Mouse (Mus musculus): Measurements from ENCODE around the gene Abi2. TPM values are rescaled to one million over a fixed set of nuclear protein-coding genes. Genes with fewer than 3 reads are reported as not detected.
"Not testable (repeated sequence)": the region's sequence is repeated elsewhere in the genome, so short reads cannot be mapped to it uniquely, and the experiment has no call there.

The Abi2 gene
- polyA plus RNA-seq, 1 experiment from 2014 or later: 66.7 TPM

DNA sequence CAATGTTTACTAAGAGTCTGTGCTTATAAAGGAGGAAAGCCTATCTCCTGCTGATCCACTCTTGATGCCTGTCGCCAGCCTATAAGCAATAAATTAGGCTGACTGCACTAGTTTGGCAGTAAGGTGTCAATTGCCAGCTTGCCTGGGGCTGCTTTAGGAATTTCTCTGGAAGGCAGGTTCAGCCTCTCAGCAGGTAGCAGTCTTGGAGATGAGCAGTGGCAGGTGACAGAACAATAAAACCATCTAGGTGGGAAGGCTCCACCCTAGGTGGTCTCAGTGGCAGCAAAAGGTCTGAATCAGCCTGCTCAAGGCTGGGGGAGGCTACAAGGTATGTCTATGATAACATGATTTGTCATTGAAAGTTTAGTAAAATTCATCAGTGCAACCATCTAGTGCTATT lies 23.1 kb downstream of the Abi2 start:
- ATAC-seq (ENCODE audit: low FRiP score, low read depth): no peak
- 10% methylated on average over 1 of the region's 1 CpGs for WGBS
- Histone ChIP-seq H3K4me2 (replicated peaks) (no peak overlapping the region), H3K9me3 (no peaks in the 10 kb centered on the region), H3K4me1 (peaks cover 5% of the 10 kb centered on the region; the same call in 1 of the 2 replicates), H3K27ac (no peak overlapping the region), H3K36me3 (peaks cover 2% of the 10 kb centered on the region; the same call in 1 of the 2 replicates), H3K4me3 (no peak overlapping the region), H3K27me3 (replicated peaks) (no peaks in the 10 kb centered on the region), H3K9ac (no peak overlapping the region)

DNA sequence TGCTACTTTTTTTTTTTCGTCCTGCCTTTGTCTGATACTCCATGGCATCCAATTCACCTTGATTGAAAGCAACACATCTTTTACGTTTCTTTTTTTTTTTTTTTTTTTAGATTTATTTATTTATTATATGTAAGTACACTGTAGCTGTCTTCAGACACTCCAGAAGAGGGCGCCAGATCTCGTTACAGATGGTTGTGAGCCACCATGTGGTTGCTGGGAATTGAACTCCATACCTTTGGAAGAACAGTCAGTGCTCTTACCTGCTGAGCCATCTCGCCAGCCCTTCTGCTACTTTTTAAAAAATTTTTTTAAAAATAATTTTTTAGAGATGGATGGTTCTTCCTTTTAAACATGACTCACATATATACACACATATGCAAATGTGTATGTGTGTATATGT lies 32.0 kb downstream of the Abi2 start:
- H3K36me3 ChIP-seq: peaks cover 13% of the 10 kb centered on the region; the same call in 1 of the 2 replicates
- not testable (repeated sequence) for H3K4me2 ChIP-seq (replicated peaks); H3K9me3 ChIP-seq; H3K4me3 ChIP-seq; H3K9ac ChIP-seq; H3K27me3 ChIP-seq (replicated peaks); H3K27ac ChIP-seq; ATAC-seq (ENCODE audit: low FRiP score, low read depth); H3K4me1 ChIP-seq
- 73% methylated on average over 5 of the region's 5 CpGs for WGBS

DNA sequence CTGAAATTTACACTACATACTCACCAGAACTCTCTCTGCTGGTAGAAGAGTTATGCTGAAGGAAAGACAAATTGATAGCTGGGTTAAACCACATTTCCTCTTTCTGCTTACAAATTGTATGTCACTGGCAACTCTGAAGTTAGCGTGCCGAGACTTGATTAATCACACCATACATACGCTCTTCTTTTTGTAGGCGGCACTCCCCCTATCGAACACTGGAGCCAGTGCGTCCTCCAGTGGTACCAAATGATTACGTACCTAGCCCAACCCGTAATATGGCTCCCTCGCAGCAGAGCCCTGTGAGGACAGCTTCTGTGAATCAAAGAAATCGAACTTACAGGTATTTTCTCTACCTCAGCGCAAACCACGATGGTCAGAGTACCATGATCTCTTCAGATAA lies 37.6 kb downstream of the Abi2 start:
- no peak overlapping the region for H3K9ac ChIP-seq
- 88% methylated on average over 12 of the region's 12 CpGs for WGBS
- H3K27me3 ChIP-seq (replicated peaks): no peaks in the 10 kb centered on the region
- H3K9me3 ChIP-seq: no peaks in the 10 kb centered on the region
- no peak for ATAC-seq (ENCODE audit: low FRiP score, low read depth)
- no peak overlapping the region for H3K4me2 ChIP-seq (replicated peaks)
- peaks cover 22% of the 10 kb centered on the region for H3K36me3 ChIP-seq
- no peak overlapping the region for H3K4me3 ChIP-seq
- H3K27ac ChIP-seq: no peak overlapping the region
- H3K4me1 ChIP-seq: no peaks in the 10 kb centered on the region

DNA sequence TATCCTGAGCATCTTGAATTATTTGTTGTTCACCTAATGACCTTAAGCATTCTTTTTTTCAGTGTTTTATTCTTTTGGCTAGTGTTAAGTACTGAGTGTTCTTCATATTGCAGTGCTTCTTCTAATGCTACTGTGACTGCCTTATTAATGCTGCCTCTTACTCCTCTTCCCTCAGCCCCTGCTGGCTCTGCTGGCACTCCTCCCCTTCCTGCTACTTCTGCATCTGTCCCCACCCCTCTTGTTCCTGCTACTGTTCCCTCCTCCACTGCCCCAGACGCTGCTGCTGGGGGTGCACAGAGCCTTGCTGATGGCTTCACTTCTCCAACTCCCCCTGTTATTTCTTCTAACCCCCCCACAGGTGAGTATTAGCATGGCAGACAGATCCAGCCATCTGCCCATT lies 40.5 kb downstream of the Abi2 start:
- WGBS: 40% methylated on average over 1 of the region's 1 CpGs
- peaks cover 26% of the 10 kb centered on the region for H3K36me3 ChIP-seq
- no peaks in the 10 kb centered on the region for H3K4me1 ChIP-seq

DNA sequence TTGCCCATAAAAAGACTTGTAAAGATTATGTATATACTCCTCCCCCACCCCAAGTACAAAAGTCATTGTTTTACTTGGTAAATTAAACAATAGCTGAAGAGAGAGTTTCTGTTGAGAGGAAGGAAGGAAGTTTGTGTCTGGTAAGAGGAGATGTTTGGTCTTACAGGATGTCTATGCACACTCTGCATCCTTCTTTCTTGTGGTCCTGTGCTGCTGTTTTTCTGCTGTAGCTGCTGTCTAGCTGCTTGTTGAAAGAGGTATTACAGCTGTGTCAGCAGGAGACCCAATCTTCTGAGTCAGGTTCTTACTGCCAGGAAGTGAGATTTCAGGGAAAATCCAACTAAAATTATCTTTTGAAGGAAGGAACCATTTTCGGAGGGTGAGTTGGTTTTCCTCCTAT lies 51.2 kb downstream of the Abi2 start:
- no peaks in the 10 kb centered on the region for H3K27me3 ChIP-seq (replicated peaks)
- no peak overlapping the region for H3K4me2 ChIP-seq (replicated peaks)
- no peak overlapping the region for H3K27ac ChIP-seq
- WGBS: 100% methylated on average over 1 of the region's 1 CpGs
- no peaks in the 10 kb centered on the region for H3K9me3 ChIP-seq
- no peak overlapping the region for H3K4me3 ChIP-seq
- peaks cover 15% of the 10 kb centered on the region for H3K36me3 ChIP-seq
- no peak for ATAC-seq (ENCODE audit: low FRiP score, low read depth)
- H3K9ac ChIP-seq: no peak overlapping the region
- no peaks in the 10 kb centered on the region for H3K4me1 ChIP-seq

More for the DNA sequence above, 40.5 kb downstream of the Abi2 start:
- no peaks in the 10 kb centered on the region for H3K9me3 ChIP-seq
- H3K9ac ChIP-seq: no peak overlapping the region
- no peaks in the 10 kb centered on the region for H3K27me3 ChIP-seq (replicated peaks)
- H3K4me2 ChIP-seq (replicated peaks): no peak overlapping the region
- H3K4me3 ChIP-seq: no peak overlapping the region
- no peak for ATAC-seq (ENCODE audit: low FRiP score, low read depth)
- no peak overlapping the region for H3K27ac ChIP-seq

DNA sequence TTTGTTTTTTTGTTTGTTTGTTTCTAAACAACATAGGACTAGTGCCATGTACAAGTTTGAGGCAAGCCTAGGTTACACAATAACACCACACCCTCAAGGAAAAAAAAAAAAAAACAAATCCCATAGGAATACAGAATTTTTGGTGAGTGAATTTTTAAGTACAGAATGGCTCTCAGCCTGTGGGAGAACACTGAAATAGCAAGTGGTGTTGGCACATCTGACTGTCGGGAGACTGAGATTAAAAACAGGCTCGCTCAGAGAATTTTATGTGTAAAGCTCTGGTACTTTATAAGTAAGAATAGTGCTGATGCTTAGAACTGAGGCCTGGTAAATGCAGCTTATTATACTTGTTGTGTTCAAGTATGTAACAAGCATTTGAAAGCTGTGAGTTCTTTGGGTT lies 60.1 kb downstream of the Abi2 start:
- H3K27ac ChIP-seq: no peak overlapping the region
- no peak overlapping the region for H3K4me3 ChIP-seq
- H3K36me3 ChIP-seq: peaks cover 18% of the 10 kb centered on the region
- H3K4me2 ChIP-seq (replicated peaks): no peak overlapping the region
- H3K9ac ChIP-seq: no peak overlapping the region
- no peaks in the 10 kb centered on the region for H3K27me3 ChIP-seq (replicated peaks)
- no peaks in the 10 kb centered on the region for H3K9me3 ChIP-seq
- H3K4me1 ChIP-seq: no peaks in the 10 kb centered on the region
- no peak for ATAC-seq (ENCODE audit: low FRiP score, low read depth)
- WGBS: 96% methylated on average over 2 of the region's 2 CpGs

DNA sequence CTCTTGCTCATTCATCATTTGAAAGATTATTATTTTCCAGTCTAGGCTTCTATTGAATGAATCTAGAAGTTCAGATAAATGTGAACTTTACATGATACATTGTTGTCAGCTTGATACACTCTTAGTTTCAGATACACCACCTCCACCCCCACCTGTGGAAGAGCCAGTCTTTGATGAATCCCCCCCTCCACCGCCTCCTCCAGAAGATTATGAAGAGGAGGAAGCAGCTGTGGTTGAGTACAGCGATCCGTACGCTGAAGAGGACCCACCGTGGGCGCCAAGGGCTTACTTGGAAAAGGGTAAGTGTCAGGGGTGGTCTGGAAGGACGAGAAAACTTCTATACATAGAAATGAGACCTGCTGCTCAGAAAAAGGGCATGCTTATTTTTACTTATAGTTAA lies 61.1 kb downstream of the Abi2 start:
- Histone ChIP-seq H3K4me1 (no peaks in the 10 kb centered on the region), H3K36me3 (peaks cover 18% of the 10 kb centered on the region), H3K27me3 (replicated peaks) (no peaks in the 10 kb centered on the region), H3K9ac (no peak overlapping the region), H3K9me3 (no peaks in the 10 kb centered on the region), H3K4me3 (no peak overlapping the region), H3K27ac (no peak overlapping the region), H3K4me2 (replicated peaks) (no peak overlapping the region)
- ATAC-seq (ENCODE audit: low FRiP score, low read depth): no peak
- 91% methylated on average over 7 of the region's 7 CpGs for WGBS

DNA sequence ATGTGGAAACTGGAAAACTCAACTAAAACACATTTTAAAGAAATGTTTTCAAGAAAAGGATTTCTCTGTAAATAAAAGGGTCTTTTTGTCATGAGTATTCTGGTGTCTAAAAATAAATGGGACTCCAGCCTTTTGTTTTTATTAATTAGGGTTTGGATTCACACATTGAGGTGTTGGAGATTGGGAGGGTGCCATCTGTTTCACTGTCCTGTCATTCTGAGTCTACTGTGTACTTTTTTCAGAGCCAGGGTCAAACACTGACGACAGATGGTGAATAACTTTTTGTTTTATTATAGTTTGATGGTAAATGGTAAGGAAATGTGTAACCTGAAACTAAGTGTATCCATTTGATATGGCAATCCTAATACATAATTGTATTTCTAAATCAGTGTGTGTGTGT lies 72.1 kb downstream of the Abi2 start:
- Histone ChIP-seq H3K27ac (no peak overlapping the region), H3K36me3 (peaks cover 19% of the 10 kb centered on the region), H3K4me3 (no peak overlapping the region), H3K9me3 (no peaks in the 10 kb centered on the region), H3K27me3 (replicated peaks) (no peaks in the 10 kb centered on the region), H3K4me1 (no peaks in the 10 kb centered on the region), H3K4me2 (replicated peaks) (no peak overlapping the region), H3K9ac (no peak overlapping the region)
- ATAC-seq (ENCODE audit: low FRiP score, low read depth): no peak
- 37% methylated on average over 1 of the region's 1 CpGs for WGBS

DNA sequence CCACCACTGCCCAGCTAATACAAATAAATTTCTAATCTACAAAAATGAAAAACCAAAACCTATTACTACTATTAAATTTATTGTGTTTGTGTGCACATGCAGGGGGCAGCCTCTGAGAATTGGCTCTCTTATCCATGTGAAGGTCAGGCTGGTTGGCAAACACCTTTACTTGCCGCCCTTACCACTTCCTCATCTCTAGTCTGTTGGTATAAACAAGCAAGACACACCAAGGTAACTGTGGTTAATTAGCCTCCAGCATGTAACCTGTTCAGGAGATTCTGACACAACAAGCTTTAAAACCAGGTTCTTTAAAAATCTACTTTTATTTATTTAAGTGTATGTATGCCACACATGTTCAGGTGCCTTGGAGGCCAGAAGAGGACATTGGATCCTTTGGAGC lies 73.5 kb downstream of the Abi2 start:
- 95% methylated on average over 1 of the region's 1 CpGs for WGBS
- peaks cover 14% of the 10 kb centered on the region for H3K36me3 ChIP-seq
- no peak overlapping the region for H3K9ac ChIP-seq

DNA sequence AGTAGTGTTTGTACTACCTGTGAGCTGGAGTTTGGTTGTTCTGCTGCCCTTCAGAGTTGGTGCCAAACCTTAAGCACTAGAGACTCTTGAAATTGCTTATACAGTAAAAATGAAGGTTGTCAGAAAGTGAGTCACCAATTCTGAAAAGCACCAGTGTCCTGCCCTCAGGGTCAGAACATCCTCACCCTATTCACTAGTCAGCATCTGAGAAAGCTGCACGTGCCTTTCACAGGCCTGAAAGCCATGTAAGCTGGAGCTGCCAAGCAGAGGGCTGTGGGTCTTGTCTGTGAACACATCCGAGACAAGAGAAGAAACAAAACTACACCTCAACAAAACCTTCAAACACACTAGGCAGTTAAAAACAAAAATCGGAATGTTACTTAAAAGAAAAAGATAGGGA lies 76.2 kb downstream of the Abi2 start:
- WGBS: 91% methylated on average over 3 of the region's 3 CpGs

More for the DNA sequence above, 73.5 kb downstream of the Abi2 start:
- no peaks in the 10 kb centered on the region for H3K4me1 ChIP-seq
- H3K4me3 ChIP-seq: no peak overlapping the region
- H3K27ac ChIP-seq: no peak overlapping the region
- H3K27me3 ChIP-seq (replicated peaks): no peaks in the 10 kb centered on the region
- H3K4me2 ChIP-seq (replicated peaks): no peak overlapping the region
- no peak for ATAC-seq (ENCODE audit: low FRiP score, low read depth)
- H3K9me3 ChIP-seq: no peaks in the 10 kb centered on the region

DNA sequence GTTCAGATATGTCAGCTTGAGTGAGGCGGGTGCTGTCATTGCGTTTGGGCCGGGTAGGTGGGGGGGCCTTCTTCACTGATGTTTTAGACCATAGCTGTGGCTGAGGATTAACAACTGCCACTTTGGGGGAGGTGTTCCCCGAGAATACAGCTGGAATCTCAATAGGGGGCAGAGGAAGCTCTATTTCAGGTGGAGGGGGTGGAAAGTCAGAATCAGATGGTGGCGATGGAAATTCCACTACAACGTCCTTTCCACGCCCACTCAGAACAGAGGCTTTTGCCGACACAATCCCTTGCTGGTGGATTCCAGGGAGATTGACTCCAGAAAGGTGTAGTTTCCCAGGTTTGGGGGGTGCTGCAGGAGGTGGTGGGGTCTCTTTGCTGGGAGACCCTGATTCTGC lies 79.2 kb downstream of the Abi2 start:
- no peak overlapping the region for H3K27ac ChIP-seq
- H3K9me3 ChIP-seq: no peaks in the 10 kb centered on the region
- no peak overlapping the region for H3K9ac ChIP-seq
- no peak overlapping the region for H3K4me2 ChIP-seq (replicated peaks)
- no peaks in the 10 kb centered on the region for H3K27me3 ChIP-seq (replicated peaks)
- ATAC-seq (ENCODE audit: low FRiP score, low read depth): no peak
- no peak overlapping the region for H3K4me3 ChIP-seq
- H3K4me1 ChIP-seq: no peaks in the 10 kb centered on the region
- peaks cover 55% of the 10 kb centered on the region for H3K36me3 ChIP-seq
- 87% methylated on average over 8 of the region's 8 CpGs for WGBS

More for the DNA sequence above, 76.2 kb downstream of the Abi2 start:
- ATAC-seq (ENCODE audit: low FRiP score, low read depth): no peak
- Histone ChIP-seq H3K4me2 (replicated peaks) (no peak overlapping the region), H3K9me3 (no peaks in the 10 kb centered on the region), H3K4me3 (no peak overlapping the region), H3K36me3 (peaks cover 39% of the 10 kb centered on the region), H3K4me1 (no peaks in the 10 kb centered on the region), H3K27ac (no peak overlapping the region), H3K9ac (no peak overlapping the region), H3K27me3 (replicated peaks) (no peaks in the 10 kb centered on the region)

DNA sequence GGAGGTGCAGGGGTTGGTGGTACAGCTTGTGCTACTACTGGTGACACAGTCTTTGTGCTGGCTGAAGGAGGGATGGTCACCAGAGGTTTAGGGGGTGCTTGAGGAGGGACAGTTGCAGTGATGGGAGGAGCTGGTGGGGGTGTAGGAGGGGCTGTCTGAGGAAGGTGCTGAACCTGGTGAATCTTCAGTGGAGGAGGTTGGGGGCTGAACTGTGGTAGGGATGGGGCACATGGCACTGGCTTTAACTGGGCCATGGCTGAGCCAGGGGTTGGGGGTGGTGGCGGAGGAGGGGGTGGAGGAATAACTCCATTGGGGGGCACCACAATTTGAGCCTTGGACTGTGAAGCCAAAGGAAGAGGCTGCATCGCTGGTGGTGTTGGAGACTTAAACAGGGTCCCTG lies 80.2 kb downstream of the Abi2 start:
- no peak overlapping the region for H3K27ac ChIP-seq
- H3K9ac ChIP-seq: no peak overlapping the region
- H3K4me2 ChIP-seq (replicated peaks): no peak overlapping the region
- 97% methylated on average over 2 of the region's 2 CpGs for WGBS
- no peaks in the 10 kb centered on the region for H3K9me3 ChIP-seq
- no peaks in the 10 kb centered on the region for H3K4me1 ChIP-seq
- H3K4me3 ChIP-seq: no peak overlapping the region
- no peaks in the 10 kb centered on the region for H3K27me3 ChIP-seq (replicated peaks)
- ATAC-seq (ENCODE audit: low FRiP score, low read depth): no peak
- H3K36me3 ChIP-seq: peaks cover 55% of the 10 kb centered on the region

DNA sequence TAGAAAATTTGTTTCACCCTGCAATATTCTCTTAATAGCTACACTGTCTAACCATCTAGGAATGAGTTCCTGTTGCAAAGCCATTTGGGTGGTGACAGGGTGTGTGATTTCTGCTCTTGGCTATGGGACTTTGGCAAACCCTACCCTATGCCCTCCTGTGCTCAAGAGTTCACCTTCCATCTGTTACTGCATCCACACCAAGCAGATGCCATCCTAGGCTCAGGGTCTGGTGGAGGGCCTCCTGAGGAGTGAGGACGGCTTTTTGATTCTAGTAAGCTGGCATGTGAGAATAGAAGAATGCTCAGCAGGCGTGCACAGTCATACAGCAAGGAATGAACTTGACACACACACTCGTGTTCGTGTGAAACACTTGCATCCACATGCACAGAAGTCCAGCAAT lies 81.1 kb downstream of the Abi2 start:
- no peak for ATAC-seq (ENCODE audit: low FRiP score, low read depth)
- 85% methylated on average over 4 of the region's 4 CpGs for WGBS

More for the DNA sequence above, 81.1 kb downstream of the Abi2 start:
- Histone ChIP-seq H3K27me3 (replicated peaks) (no peaks in the 10 kb centered on the region), H3K4me3 (no peak overlapping the region), H3K36me3 (peaks cover 62% of the 10 kb centered on the region), H3K4me1 (no peaks in the 10 kb centered on the region), H3K9ac (no peak overlapping the region), H3K4me2 (replicated peaks) (no peak overlapping the region), H3K27ac (no peak overlapping the region), H3K9me3 (no peaks in the 10 kb centered on the region)

All from neural tube, embryonic 12.5 days (tissue).